Mouse (Mus musculus) cerebellum, adult 18-20 months (tissue): ENCODE data around the gene Inmt.

ENCODE experiments used
- DNase-seq, 2 experiments: peaks; one replicate each; pipeline ENCODE4 v3.0.0; 2021

Inmt gene

GRCm38 (mm10) chr6:55166777-55167463, 7.9 kb downstream of the Inmt start:
- peak; percentile 70 to 77 for DNase-seq

GRCm38 (mm10) chr6:55163046-55163584, 11.7 kb downstream of the Inmt start:
- no peak for DNase-seq

GRCm38 (mm10) chr6:55161311-55161761, 13.5 kb downstream of the Inmt start:
- DNase-seq, result no peak

- no peak for DNase-seq
These were observed 15.6 kb downstream of the Inmt start for GRCm38 (mm10) chr6:55159256-55159655.

- DNase-seq, result no peak
These were observed 22.6 kb downstream of the Inmt start for GRCm38 (mm10) chr6:55152226-55152625.

GRCm38 (mm10) chr6:55146138-55146537, 28.7 kb downstream of the Inmt start:
- DNase-seq, result no peak

- no peak for DNase-seq
These were observed 29.6 kb downstream of the Inmt start for GRCm38 (mm10) chr6:55145285-55145684.

GRCm38 (mm10) chr6:55138343-55138742, 36.5 kb downstream of the Inmt start:
- no peak for DNase-seq

- DNase-seq, result no peak
These were observed 41.4 kb downstream of the Inmt start for GRCm38 (mm10) chr6:55133425-55133824.

GRCm38 (mm10) chr6:55132794-55133193, 42.0 kb downstream of the Inmt start, which contains the start of gene Crhr2:
Gene Crhr2 (minus strand): TSS chr6:55133016.
- no peak for DNase-seq

GRCm38 (mm10) chr6:55131301-55131700, 43.5 kb downstream of the Inmt start:
- no peak for DNase-seq

- no peak for DNase-seq
These were observed 44.2 kb downstream of the Inmt start for GRCm38 (mm10) chr6:55130631-55131030.

- DNase-seq, result no peak
These were observed 46.5 kb downstream of the Inmt start for GRCm38 (mm10) chr6:55128391-55128790.

- DNase-seq, result no peak
These were observed 48.3 kb downstream of the Inmt start for GRCm38 (mm10) chr6:55126576-55126975.

GRCm38 (mm10) chr6:55123056-55123455, 51.8 kb downstream of the Inmt start:
- no peak for DNase-seq
